Mouse (Mus musculus): ENCODE measurements around the gene Mtcp1.
A peak's percentile ranks its signal among the peaks of the same experiment; 100 is the strongest.

Mtcp1 gene

DNA sequence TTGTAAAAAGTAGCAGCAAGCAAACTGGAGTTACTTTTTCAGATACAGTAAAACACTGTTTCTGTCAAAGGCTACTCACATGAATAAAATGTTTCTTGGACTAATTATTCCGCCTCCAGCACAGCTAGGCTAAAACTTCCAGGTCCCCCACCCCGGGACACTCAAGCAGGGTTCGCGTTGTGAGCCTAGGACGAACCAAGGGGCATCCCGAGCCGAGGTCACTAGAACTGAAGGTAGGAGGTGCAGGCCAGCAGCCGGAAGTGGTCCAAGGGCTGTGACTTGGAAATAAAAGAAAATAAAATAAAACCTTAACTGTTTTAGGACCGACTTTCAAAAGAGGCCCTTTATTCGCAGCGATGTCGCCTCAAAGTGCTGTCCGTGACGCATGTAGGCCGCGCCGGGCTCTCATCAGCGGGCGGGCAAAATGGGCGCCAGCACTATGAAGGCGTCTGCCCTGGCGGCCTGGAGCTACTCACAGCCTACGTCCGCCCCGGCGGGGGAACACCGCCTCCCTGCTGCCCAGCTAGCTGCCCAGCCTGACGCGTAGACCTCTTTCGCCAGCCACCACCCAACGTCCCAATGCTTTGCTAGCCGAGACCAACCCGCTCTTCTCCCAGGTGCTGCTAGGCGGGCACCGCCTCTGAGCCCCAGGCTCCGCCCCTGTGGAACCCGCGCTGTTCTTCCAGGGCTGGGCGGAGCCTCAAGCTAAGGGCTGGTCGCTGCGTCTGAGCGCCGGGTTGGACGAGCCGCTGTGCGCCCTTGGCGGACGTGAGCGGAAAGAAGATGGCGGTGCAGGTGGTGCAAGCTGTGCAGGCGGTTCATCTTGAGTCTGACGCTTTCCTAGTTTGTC is at the start of gene Mtcp1, which contains the start of the genes Cmc4 and Brcc3:
Gene Mtcp1 (minus strand): TSS at position 653 of the 850 bp plus-strand sequence.
Gene Cmc4 (minus strand): TSS at position 649 of the 850 bp plus-strand sequence.
Gene Brcc3 (plus strand): TSS at position 693 of the 850 bp plus-strand sequence.
- peak; percentile 88 for DNase-seq

- no peak for DNase-seq
These were observed 38.2 kb upstream of the Mtcp1 start for GRCm38 (mm10) chrX:75454597-75454996.

DNA sequence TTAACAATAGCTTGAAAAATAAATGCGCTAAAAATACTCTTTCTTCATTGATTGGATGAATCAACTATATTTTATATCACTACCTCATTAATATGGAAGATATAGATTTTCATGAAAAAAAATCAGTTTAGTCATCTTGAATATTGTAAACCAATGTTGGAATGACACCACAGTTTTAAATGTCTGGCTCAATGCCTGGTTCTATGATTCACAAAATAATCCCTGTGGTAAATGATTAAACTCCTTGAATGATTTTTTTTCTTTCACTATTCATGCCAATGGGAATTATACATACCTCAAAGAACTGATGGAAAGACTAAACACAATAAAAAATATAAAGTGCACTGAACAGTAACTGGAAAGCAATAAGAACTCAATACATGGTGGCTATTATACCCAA is 6.7 kb downstream of the Mtcp1 start:
- no peak for DNase-seq

GRCm38 (mm10) chrX:75403350-75403749 is 13.0 kb downstream of the Mtcp1 start:
- DNase-seq, result no peak

GRCm38 (mm10) chrX:75402668-75403067 is 13.7 kb downstream of the Mtcp1 start:
- no peak for DNase-seq

- DNase-seq, result no peak
These were observed 16.9 kb downstream of the Mtcp1 start for GRCm38 (mm10) chrX:75399471-75399870.

- DNase-seq, result peak; percentile 74
These were observed 34.1 kb downstream of the Mtcp1 start, which contains the start of the genes Fundc2 and F8 for GRCm38 (mm10) chrX:75382195-75382771. Gene Fundc2, plus strand, starts transcription at chrX:75382399. Gene F8, minus strand, starts transcription at chrX:75382615.

DNA sequence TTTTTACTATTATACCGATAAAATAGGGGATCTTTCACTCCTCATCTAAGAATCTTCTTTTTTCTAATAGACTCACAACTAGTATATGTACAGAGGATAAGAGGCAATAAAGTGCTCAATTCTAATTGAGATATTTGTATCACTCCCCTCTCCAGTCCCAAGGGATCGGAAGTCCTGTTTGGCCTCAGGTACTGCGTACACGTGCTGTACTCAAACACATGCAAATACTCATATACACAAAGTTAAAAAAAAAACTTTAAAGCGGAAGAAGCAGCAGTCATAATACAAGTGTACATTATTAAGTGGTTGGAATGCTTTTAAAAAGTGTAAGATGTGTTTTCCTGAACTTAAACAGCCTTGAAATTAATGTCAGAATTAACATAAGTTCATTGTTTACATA is 34.7 kb downstream of the Mtcp1 start:
- DNase-seq, result no peak

DNA sequence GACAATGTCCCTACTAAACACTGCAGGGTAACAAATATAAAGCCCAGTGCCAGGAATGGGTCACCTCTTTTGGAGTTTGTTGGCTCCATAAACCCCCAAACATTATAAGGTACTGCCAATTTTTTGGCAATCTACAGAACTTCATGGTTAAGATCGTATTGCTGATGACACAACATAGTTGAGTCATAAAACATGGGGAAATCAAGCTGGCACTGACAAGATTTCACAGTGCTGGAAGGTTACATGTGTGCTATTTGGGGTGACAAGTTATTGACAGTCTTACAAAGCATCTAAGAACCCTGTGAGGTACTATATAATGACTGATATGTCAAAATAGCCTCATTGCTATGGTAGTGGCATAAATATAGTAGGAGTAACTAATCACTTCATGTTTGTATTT is 35.2 kb downstream of the Mtcp1 start:
- no peak for DNase-seq

- DNase-seq, result no peak
These were observed 39.6 kb downstream of the Mtcp1 start for GRCm38 (mm10) chrX:75376815-75377214.

- no peak for DNase-seq
These were observed 43.5 kb downstream of the Mtcp1 start for GRCm38 (mm10) chrX:75372666-75373425.

- no peak for DNase-seq
These were observed 46.2 kb downstream of the Mtcp1 start for GRCm38 (mm10) chrX:75370197-75370596.

All from thymus, postnatal 25 days (tissue).